Mouse (Mus musculus) stomach, postnatal 0 days (tissue): ENCODE data around the gene Tesmin. TPM values are rescaled to one million over a fixed set of nuclear protein-coding genes. Genes with fewer than 3 reads are reported as not detected.

Experiments
- ATAC-seq: fragments of 200-750 bp; cut with Nextera tagmentation; 2 replicates; pipeline ENCODE4 v1.8.0; 2017; ENCODE audit not compliant: low FRiP score, low TSS enrichment
- DNase-seq: peaks from one replicate; pipeline ENCODE4 v3.0.0-alpha.2; 2016; ENCODE audit warnings: low spot score
- H3K27ac ChIP-seq: fragments of 300-500 bp; sonication (generic); replicated peaks from 2 replicates; pipeline ENCODE4 v1.5.1; 2014; ENCODE audit warnings: mild to moderate bottlenecking, control low read depth
- H3K27me3 ChIP-seq: fragments of 300-500 bp; sonication (generic); 2 replicates; pipeline ENCODE4 v1.6.1; 2014; ENCODE audit warnings: low read length; ENCODE audit not compliant: control insufficient read depth, insufficient read depth
- H3K36me3 ChIP-seq: fragments of 300-500 bp; sonication (generic); 2 replicates; pipeline ENCODE4 v1.6.1; 2014; ENCODE audit warnings: low read length, mixed read lengths; ENCODE audit not compliant: control insufficient read depth, insufficient read depth
- H3K4me1 ChIP-seq: fragments of 300-500 bp; sonication (generic); replicated peaks from 2 replicates; pipeline ENCODE4 v1.6.1; 2014; ENCODE audit warnings: antibody characterized with exemption; ENCODE audit not compliant: control insufficient read depth, insufficient read depth
- H3K4me2 ChIP-seq: fragments of 300-500 bp; sonication (generic); replicated peaks from 2 replicates; pipeline ENCODE4 v1.6.1; 2014; ENCODE audit warnings: low read depth, mild to moderate bottlenecking, control low read depth, moderate library complexity
- H3K4me3 ChIP-seq: fragments of 300-500 bp; sonication (generic); 2 replicates; pipeline ENCODE4 v1.5.1; 2014; ENCODE audit warnings: low read depth, low read length, control low read depth
- H3K9ac ChIP-seq: fragments of 300-500 bp; sonication (generic); 2 replicates; pipeline ENCODE4 v1.6.1; 2014; ENCODE audit warnings: mild to moderate bottlenecking, low read length, control low read depth, mixed read lengths
- H3K9me3 ChIP-seq: fragments of 300-500 bp; sonication (generic); 2 replicates; pipeline ENCODE4 v1.6.1; 2016; ENCODE audit warnings: low read length; ENCODE audit not compliant: control insufficient read depth
- CTCF ChIP-seq: IDR thresholded peaks from 2 replicates; pipeline ENCODE4 v1.5.1; 2016; ENCODE audit warnings: antibody characterized with exemption, low read depth, mild to moderate bottlenecking, moderate library complexity
- EP300 ChIP-seq: optimal IDR thresholded peaks from 2 replicates; pipeline ENCODE3; 2016; ENCODE audit warnings: antibody characterized with exemption
- WGBS: fragments of 180-500 bp; shearing (Covaris S2); extraction: QIAGEN DNeasy Blood & Tissue Kit; methylation state at CpG from one replicate; pipeline ENCODE4 v1.1.7; 2014; 5-methylcytosine and 5-hydroxymethylcytosine counted together
- polyA plus RNA-seq: library from polyadenylated mRNA; unstranded; fragments of >200 nt; fragmentation: Nextera tagmentation; extraction: Ambion mirVana; gene quantifications from 2 replicates; pipeline ENCODE4 v1.2.1, GENCODE M21; 2015

The Tesmin gene
- polyA plus RNA-seq, 1 experiment from 2014 or later = 0.34 TPM

- Histone ChIP-seq H3K4me2 (no peak overlapping the region), H3K36me3 (peaks cover 46% of the 10 kb centered on the region), H3K4me1 (no peaks in the 10 kb centered on the region), H3K9ac (no peak overlapping the region), H3K4me3 (no peak overlapping the region), H3K27ac (no peak overlapping the region), H3K27me3 (no peaks in the 10 kb centered on the region), H3K9me3 (no peaks in the 10 kb centered on the region)
- DNase-seq = no peak
- TF ChIP-seq CTCF = peak; percentile 48
- TF ChIP-seq EP300 = no peak
- ATAC-seq = no peak
- 96% methylated on average over 3 of the region's 3 CpGs for WGBS
Measured at GRCm38 (mm10) chr19:3365089-3365488, 23.6 kb upstream of the Tesmin start.

DNA sequence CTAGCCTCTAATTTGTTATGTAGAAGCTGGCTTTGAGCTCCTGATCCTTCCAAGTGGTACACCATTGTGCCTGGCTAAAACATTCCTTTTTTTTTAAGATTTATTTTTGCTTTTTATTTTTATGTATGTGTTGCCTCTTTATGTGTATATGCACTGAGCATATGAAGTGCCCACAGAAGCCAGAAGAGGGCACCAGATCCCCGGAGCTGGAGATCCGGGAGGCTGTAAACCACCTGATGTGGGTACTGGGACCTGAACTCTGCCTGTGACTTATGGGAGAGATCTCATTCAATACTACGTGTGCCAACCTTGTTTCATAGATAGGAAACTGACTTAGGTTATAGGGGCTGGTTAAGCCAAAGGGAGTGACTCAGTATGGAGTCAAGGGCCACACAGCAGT is 20.4 kb upstream of the Tesmin start:
- Histone ChIP-seq H3K9ac (no peak overlapping the region), H3K27ac (no peak overlapping the region), H3K4me3 (no peak overlapping the region), H3K9me3 (no peaks in the 10 kb centered on the region), H3K36me3 (peaks cover 35% of the 10 kb centered on the region), H3K4me2 (no peak overlapping the region), H3K4me1 (no peaks in the 10 kb centered on the region), H3K27me3 (no peaks in the 10 kb centered on the region)
- DNase-seq = no peak
- TF ChIP-seq CTCF (peak; percentile 22; the same call in 1 of the 2 replicates), EP300 (no peak)
- 92% methylated on average over 3 of the region's 3 CpGs for WGBS
- ATAC-seq = no peak

DNA sequence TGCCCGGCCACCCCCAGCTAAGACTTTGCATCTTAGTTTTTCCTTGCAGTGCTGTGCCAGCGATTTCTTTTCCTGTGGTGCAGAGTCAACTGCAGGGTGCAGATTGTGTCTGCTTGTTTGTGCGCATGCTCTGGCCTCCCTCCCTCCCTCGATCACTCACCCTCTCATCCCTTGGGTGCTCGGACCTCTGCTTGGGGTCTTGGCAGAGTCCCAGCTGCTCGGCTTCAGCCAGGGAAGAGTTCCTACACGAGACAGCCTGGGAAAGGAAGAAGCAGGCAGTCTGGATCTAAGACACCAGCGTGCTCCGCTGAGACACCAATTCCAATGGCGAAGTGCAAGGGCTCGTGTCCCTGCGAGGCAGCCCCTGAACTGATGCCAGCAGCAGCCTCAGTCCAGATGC is 15.3 kb upstream of the Tesmin start:
- DNase-seq = no peak
- H3K4me2 ChIP-seq = no peak overlapping the region
- H3K9ac ChIP-seq = no peak overlapping the region
- H3K9me3 ChIP-seq = no peaks in the 10 kb centered on the region
- H3K36me3 ChIP-seq = peaks cover 25% of the 10 kb centered on the region
- H3K27me3 ChIP-seq = no peaks in the 10 kb centered on the region
- H3K4me3 ChIP-seq = no peak overlapping the region
- TF ChIP-seq CTCF = no peak
- no peaks in the 10 kb centered on the region for H3K4me1 ChIP-seq
- ATAC-seq = no peak
- no peak overlapping the region for H3K27ac ChIP-seq
- 63% methylated on average over 12 of the region's 12 CpGs for WGBS

GRCm38 (mm10) chr19:3374028-3374427 is 14.6 kb upstream of the Tesmin start:
- Histone ChIP-seq H3K4me2 (no peak overlapping the region), H3K9ac (no peak overlapping the region), H3K27ac (no peak overlapping the region), H3K36me3 (peaks cover 21% of the 10 kb centered on the region), H3K9me3 (no peaks in the 10 kb centered on the region), H3K27me3 (no peaks in the 10 kb centered on the region), H3K4me3 (no peak overlapping the region), H3K4me1 (no peaks in the 10 kb centered on the region)
- 49% methylated on average over 2 of the region's 2 CpGs for WGBS
- DNase-seq = peak; percentile 30
- TF ChIP-seq CTCF (peak; percentile 56), EP300 (no peak)
- no peak for ATAC-seq

GRCm38 (mm10) chr19:3375945-3376495 is 12.6 kb upstream of the Tesmin start:
- Histone ChIP-seq H3K9ac (no peak overlapping the region), H3K4me2 (no peak overlapping the region), H3K4me1 (no peaks in the 10 kb centered on the region), H3K36me3 (peaks cover 19% of the 10 kb centered on the region), H3K4me3 (no peak overlapping the region), H3K27me3 (no peaks in the 10 kb centered on the region), H3K9me3 (no peaks in the 10 kb centered on the region), H3K27ac (no peak overlapping the region)
- ATAC-seq (no peak), DNase-seq (no peak)
- WGBS = 68% methylated on average over 7 of the region's 7 CpGs
- no peak for TF ChIP-seq CTCF

- Histone ChIP-seq H3K4me1 (no peaks in the 10 kb centered on the region), H3K36me3 (peaks cover 23% of the 10 kb centered on the region), H3K4me3 (no peak overlapping the region), H3K9ac (no peak overlapping the region), H3K4me2 (no peak overlapping the region), H3K27me3 (no peaks in the 10 kb centered on the region), H3K9me3 (no peaks in the 10 kb centered on the region), H3K27ac (peak overlapping the region; percentile 35; the same call in 1 of the 2 replicates)
- TF ChIP-seq CTCF (no peak), EP300 (no peak)
- DNase-seq (peak; percentile 70), ATAC-seq (peak; percentile 67)
- 19% methylated on average over 4 of the region's 4 CpGs for WGBS
Measured at GRCm38 (mm10) chr19:3376966-3377715, 11.5 kb upstream of the Tesmin start.
